Mouse (Mus musculus): ENCODE results near the gene Psd.

Psd gene

DNA sequence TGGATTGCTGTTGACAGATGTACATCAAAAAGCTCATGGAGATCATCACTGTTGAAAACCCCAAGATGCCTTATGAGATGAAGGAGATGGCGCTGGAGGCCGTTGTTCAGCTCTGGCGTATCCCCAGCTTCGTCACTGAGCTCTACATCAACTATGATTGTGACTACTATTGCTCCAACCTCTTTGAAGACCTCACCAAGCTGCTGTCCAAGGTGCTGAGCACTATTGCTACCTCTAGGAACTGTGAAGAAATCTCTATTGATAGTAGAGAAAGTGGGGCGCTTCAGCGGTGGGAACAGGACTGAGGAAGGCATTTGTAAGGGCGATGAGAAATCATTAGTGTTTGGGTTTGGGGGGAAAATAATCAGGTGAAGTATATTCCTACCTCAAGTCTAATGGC is 62.2 kb downstream of the Psd start:
- in situ Hi-C loops (cut with MboI; ENCODE audit: low sequenced_read_pairs), result no loop called here
